15 mouse cellular contexts compared by ENCODE assay signal in the genomic region with DNA sequence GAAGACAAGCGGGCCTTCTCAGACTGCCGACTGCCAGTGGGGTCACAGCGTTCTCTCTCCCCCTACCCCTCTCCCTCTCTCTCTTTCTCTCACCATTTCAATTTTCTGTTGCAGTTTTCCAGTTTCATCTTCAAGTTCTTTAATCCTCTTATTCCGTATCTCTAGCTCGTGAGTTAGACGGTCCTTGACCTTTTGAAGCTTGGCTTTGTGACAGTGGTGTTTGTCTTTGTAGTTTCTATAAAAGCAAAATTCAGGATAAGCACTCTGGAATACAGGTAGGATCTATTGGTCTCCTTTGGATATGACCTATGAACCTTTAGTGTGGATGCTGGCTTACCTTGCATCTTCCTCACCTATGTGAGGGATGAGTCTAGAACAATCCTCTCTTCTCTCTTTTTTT.
"Had no signal": no experiment of that assay in that cellular context is flagged by ENCODE, and none has a peak within 500 bp of the region (broad histone marks: within the 10 kb centered on the region; RNA-seq: fewer than 3 reads in every experiment).

No protein-coding gene starts in this region.

- DNase-seq: gastrocnemius, adult 2 months; gastrocnemius, postnatal 10 days; gastrocnemius, postnatal 25 days; heart, adult 18-20 months; heart, postnatal 10 days; heart, postnatal 4 days; kidney, adult 18-20 months; kidney, adult 8-10 months; kidney, postnatal 14 days; kidney, postnatal 36 days; layer of hippocampus, adult 9-11 months; layer of hippocampus, postnatal 36 days; liver; liver, embryonic 13.5 days; liver, postnatal 0 days had no signal
